Mouse (Mus musculus) kidney, adult 2 months (tissue): ENCODE measurements at regions not wholly inside any gene's neighbourhood (a gene's known extent, or its start where the extent isn't known, plus 50 kb on each side); places are given as distances from the start of the nearest gene placed in this dataset.

Experiments
- CTCF ChIP-seq: fragments of 200-500 bp; conservative IDR thresholded peaks from 2 replicates; pipeline ENCODE4 v1.5.1; 2011; ENCODE audit warnings: low read depth, mild to moderate bottlenecking, control low read depth, low read length, moderate library complexity, mixed read lengths; ENCODE audit not compliant: insufficient read depth, insufficient read length
- POLR2A ChIP-seq: fragments of 200-500 bp; IDR thresholded peaks from one replicate; pipeline ENCODE4 v1.6.1; 2011; ENCODE audit warnings: low read depth, low read length, control low read depth

GRCm38 (mm10) chr4:125852545-125852944, 171.8 kb upstream of the Csf3r start:
- TF ChIP-seq CTCF: no peak
- no peak for TF ChIP-seq POLR2A
